Mouse (Mus musculus): ENCODE data around the gene Slc51a. TPM values are rescaled to one million over a fixed set of nuclear protein-coding genes. Genes with fewer than 3 reads are reported as not detected.

Slc51a gene
- total and polyA plus RNA-seq, 3 experiments, result 0.08 to 0.17 TPM; not detected in 1

DNA sequence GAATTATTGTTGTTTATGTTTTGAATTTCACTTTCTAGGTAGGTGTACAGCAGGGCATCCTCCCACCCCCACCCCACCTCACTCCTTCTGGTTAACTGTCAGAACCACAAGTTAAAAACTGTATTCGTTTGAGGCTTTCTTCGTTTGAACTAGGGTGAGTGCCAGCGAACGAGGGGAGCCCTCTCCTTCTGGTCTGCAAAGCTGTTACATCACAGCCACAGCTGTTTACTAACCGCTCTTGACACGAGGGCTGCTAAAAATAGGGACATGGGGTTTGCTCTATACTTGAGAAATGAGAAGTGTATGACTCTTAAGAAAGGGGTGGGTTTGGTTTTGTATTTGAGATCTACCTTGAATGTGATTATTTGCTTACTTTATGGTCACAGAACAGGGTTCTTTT is 53.6 kb downstream of the Slc51a start:
- dilution Hi-C loops (cut with MboI; ENCODE audit: extremely low pct_ligation_motif_present, extremely low pct_unique_long_range_greater_than_20kb, low sequenced_read_pairs) (no loop called here), in situ Hi-C loops (cut with MboI; ENCODE audit: low pct_ligation_motif_present, low pct_unique_long_range_greater_than_20kb, low sequenced_read_pairs) (no loop called here)
- no peak overlapping the region for H3K9ac ChIP-seq (ENCODE audit: insufficient read depth, low read depth)

DNA sequence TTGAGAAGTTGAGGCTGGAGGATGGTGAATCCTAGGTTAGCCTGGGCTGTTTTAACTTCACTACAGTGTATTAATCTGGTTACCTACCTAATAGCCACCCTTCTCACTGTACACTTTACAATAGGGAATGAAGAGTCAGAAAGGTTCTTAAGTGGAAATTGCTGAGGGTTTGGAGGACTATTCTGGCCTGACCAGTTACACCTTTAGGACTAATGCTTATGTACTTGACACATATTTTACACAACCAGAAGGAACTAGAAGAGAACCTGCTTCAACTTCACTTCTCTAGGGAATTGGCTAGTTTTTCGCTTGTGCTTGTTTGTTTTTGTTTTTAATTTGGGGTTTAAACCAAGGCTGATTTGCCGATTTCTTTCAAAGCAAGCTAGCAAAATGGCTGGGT is 54.5 kb downstream of the Slc51a start:
- Histone ChIP-seq H3K27me3 (replicated peaks) (no peaks in the 10 kb centered on the region), H3K36me3 (replicated peaks in 1 of 2; ENCODE audit: control insufficient read depth in 1 of 2, insufficient read depth in 1 of 2, low read length in 1 of 2) (peaks cover 0 to 4% of the 10 kb centered on the region in 2 experiments), H3K79me2 (replicated peaks; ENCODE audit: control insufficient read depth, extremely low read depth, insufficient read depth, poor library complexity, severe bottlenecking) (peaks cover 2% of the 10 kb centered on the region; the same call in 1 of the 2 replicates), H3K27ac (ENCODE audit: insufficient read depth, low read depth) (no peak overlapping the region), H3K4me1 (ENCODE audit: control insufficient read depth in 1 of 2, insufficient read depth in 2 of 2) (peaks cover 9 to 40% of the 10 kb centered on the region in 2 experiments), H3K9me3 (replicated peaks; ENCODE audit: low read length) (no peaks in the 10 kb centered on the region), H3K9ac (ENCODE audit: insufficient read depth, low read depth) (no peak overlapping the region), H3K4me3 (replicated peaks in 1 of 3; ENCODE audit: low read depth in 2 of 3, low read length in 2 of 3, poor library complexity in 1 of 3) (no peak overlapping the region), H3K4me2 (ENCODE audit: insufficient read depth, low read depth, poor library complexity, severe bottlenecking) (no peak overlapping the region)
- in situ Hi-C loops (cut with MboI; ENCODE audit: low pct_ligation_motif_present, low pct_unique_long_range_greater_than_20kb, low sequenced_read_pairs), result no loop called here
- TF ChIP-seq ZKSCAN1 (IDR thresholded peaks at IDR 0.05; ENCODE audit: borderline replicate concordance, low read depth, low read length), result no peak
- no peak for TF ChIP-seq CHD2 (IDR thresholded peaks at IDR 0.05; ENCODE audit: low read length)
- no peak for TF ChIP-seq JUND (conservative IDR thresholded peaks at IDR 0.05; ENCODE audit: low read depth, low read length)
- no peak for TF ChIP-seq ZNF384 (IDR thresholded peaks at IDR 0.05; ENCODE audit: low read depth, low read length)
- TF ChIP-seq GABPA (IDR thresholded peaks at IDR 0.05; ENCODE audit: insufficient replicate concordance, low read depth, low read length), result no peak
- TF ChIP-seq MYC (IDR thresholded peaks at IDR 0.05; ENCODE audit: low read depth, low read length), result no peak
- no peak for TF ChIP-seq EP300 (IDR thresholded peaks at IDR 0.05; ENCODE audit: low read length)
- TF ChIP-seq ETS1 (conservative IDR thresholded peaks at IDR 0.05; ENCODE audit: low read depth, low read length), result no peak
- no peak for TF ChIP-seq TBP (conservative IDR thresholded peaks at IDR 0.05; ENCODE audit: low read depth, low read length)
- no peak for DNase-seq (ENCODE audit: extremely low read depth)
- dilution Hi-C loops (cut with MboI; ENCODE audit: extremely low pct_ligation_motif_present, extremely low pct_unique_long_range_greater_than_20kb, low sequenced_read_pairs), result no loop called here

More for the DNA sequence above, 53.6 kb downstream of the Slc51a start:
- no peak overlapping the region for H3K4me3 ChIP-seq (replicated peaks in 1 of 3; ENCODE audit: low read depth in 2 of 3, low read length in 2 of 3, poor library complexity in 1 of 3)
- H3K27ac ChIP-seq (ENCODE audit: insufficient read depth, low read depth), result no peak overlapping the region
- no peaks in the 10 kb centered on the region for H3K27me3 ChIP-seq (replicated peaks)
- peaks cover 0 to 4% of the 10 kb centered on the region in 2 experiments for H3K36me3 ChIP-seq (replicated peaks in 1 of 2; ENCODE audit: control insufficient read depth in 1 of 2, insufficient read depth in 1 of 2, low read length in 1 of 2)
- DNase-seq (ENCODE audit: extremely low read depth), result peak; percentile 68
- H3K4me2 ChIP-seq (ENCODE audit: insufficient read depth, low read depth, poor library complexity, severe bottlenecking), result peak overlapping the region; percentile 75; the same call in 1 of the 2 replicates
- no peaks in the 10 kb centered on the region for H3K9me3 ChIP-seq (replicated peaks; ENCODE audit: low read length)
- TF ChIP-seq JUND (conservative IDR thresholded peaks at IDR 0.05; ENCODE audit: low read depth, low read length), result no peak
- no peak for TF ChIP-seq CTCF (conservative IDR thresholded peaks at IDR 0.05 in 1 of 2, IDR thresholded peaks at IDR 0.05 in 1 of 2; ENCODE audit: low read depth in 2 of 2, low read length in 2 of 2)
- TF ChIP-seq KAT2A (IDR thresholded peaks at IDR 0.05; ENCODE audit: insufficient replicate concordance, low read length), result no peak
- TF ChIP-seq CHD2 (IDR thresholded peaks at IDR 0.05; ENCODE audit: low read length), result no peak
- no peak for TF ChIP-seq HCFC1 (IDR thresholded peaks at IDR 0.05; ENCODE audit: low read depth, low read length)
- no peak for TF ChIP-seq ELF1 (IDR thresholded peaks at IDR 0.05; ENCODE audit: low read depth, low read length)
- no peak for TF ChIP-seq RCOR1 (conservative IDR thresholded peaks at IDR 0.05; ENCODE audit: low read depth, low read length)
- no peak for TF ChIP-seq ZMIZ1 (IDR thresholded peaks at IDR 0.05; ENCODE audit: low read depth, low read length)
- TF ChIP-seq MAZ (IDR thresholded peaks at IDR 0.05; ENCODE audit: low read depth, low read length), result 0 out of 2 replicates have a peak, but pooled peaks have one; percentile 43
- TF ChIP-seq USF2 (conservative IDR thresholded peaks at IDR 0.05; ENCODE audit: low read depth, low read length), result no peak
- no peak for TF ChIP-seq ZNF384 (IDR thresholded peaks at IDR 0.05; ENCODE audit: low read depth, low read length)
- no peak for TF ChIP-seq TCF12 (IDR thresholded peaks at IDR 0.05; ENCODE audit: low read depth, low read length)
- no peak for TF ChIP-seq TBP (conservative IDR thresholded peaks at IDR 0.05; ENCODE audit: low read depth, low read length)
- TF ChIP-seq PAX5 (IDR thresholded peaks at IDR 0.05; ENCODE audit: low read length), result no peak
- TF ChIP-seq JUN (IDR thresholded peaks at IDR 0.05; ENCODE audit: insufficient read depth, low read depth, low read length), result no peak
- no peak for TF ChIP-seq EP300 (IDR thresholded peaks at IDR 0.05; ENCODE audit: low read length)
- peak; percentile 69; the same call in 1 of the 2 replicates for TF ChIP-seq MXI1 (IDR thresholded peaks at IDR 0.05; ENCODE audit: low read depth, low read length)
- TF ChIP-seq USF1 (IDR thresholded peaks at IDR 0.05; ENCODE audit: low read depth, low read length), result no peak
- no peak for TF ChIP-seq E2F4 (IDR thresholded peaks at IDR 0.05; ENCODE audit: insufficient replicate concordance, low read depth, low read length)
- TF ChIP-seq UBTF (IDR thresholded peaks at IDR 0.05; ENCODE audit: low read depth, low read length), result no peak
- TF ChIP-seq MAFK (IDR thresholded peaks at IDR 0.05; ENCODE audit: insufficient replicate concordance, low read length), result no peak
- TF ChIP-seq RAD21 (IDR thresholded peaks at IDR 0.05; ENCODE audit: low read depth, low read length), result no peak
- TF ChIP-seq BHLHE40 (IDR thresholded peaks at IDR 0.05; ENCODE audit: low read depth, low read length), result peak; percentile 70
- no peak for TF ChIP-seq NRF1 (IDR thresholded peaks at IDR 0.05; ENCODE audit: low read depth, low read length)
- peak; percentile 51; the same call in 1 of the 2 replicates for TF ChIP-seq MYC (IDR thresholded peaks at IDR 0.05; ENCODE audit: low read depth, low read length)
- peak; percentile 94 for TF ChIP-seq ETS1 (conservative IDR thresholded peaks at IDR 0.05; ENCODE audit: low read depth, low read length)
- TF ChIP-seq MAX (IDR thresholded peaks at IDR 0.05; ENCODE audit: low read length), result no peak
- peak; percentile 93 for TF ChIP-seq MEF2A (IDR thresholded peaks at IDR 0.05; ENCODE audit: borderline replicate concordance, low read depth, low read length)
- TF ChIP-seq POLR2A (IDR thresholded peaks at IDR 0.05; ENCODE audit: low read depth, low read length), result no peak
- no peak for TF ChIP-seq CHD1 (IDR thresholded peaks at IDR 0.05; ENCODE audit: low read depth, low read length)
- no peak for TF ChIP-seq ZKSCAN1 (IDR thresholded peaks at IDR 0.05; ENCODE audit: borderline replicate concordance, low read depth, low read length)
- peak; percentile 76 for TF ChIP-seq SIN3A (IDR thresholded peaks at IDR 0.05; ENCODE audit: low read length)
- TF ChIP-seq SMC3 (IDR thresholded peaks at IDR 0.05; ENCODE audit: low read depth, low read length), result no peak
- TF ChIP-seq NELFE (IDR thresholded peaks at IDR 0.05; ENCODE audit: low read depth, low read length), result no peak
- no peak for TF ChIP-seq ZC3H11A (IDR thresholded peaks at IDR 0.05; ENCODE audit: low read depth, low read length)
- peak; percentile 45; the same call in 1 of the 2 replicates for TF ChIP-seq IRF4 (IDR thresholded peaks at IDR 0.05; ENCODE audit: low read depth, low read length)
- TF ChIP-seq POLR2AphosphoS2 (IDR thresholded peaks at IDR 0.05; ENCODE audit: low read depth, low read length), result no peak
- TF ChIP-seq GABPA (IDR thresholded peaks at IDR 0.05; ENCODE audit: insufficient replicate concordance, low read depth, low read length), result no peak
- H3K79me2 ChIP-seq (replicated peaks; ENCODE audit: control insufficient read depth, extremely low read depth, insufficient read depth, poor library complexity, severe bottlenecking), result peaks cover 2% of the 10 kb centered on the region; the same call in 1 of the 2 replicates
- H3K4me1 ChIP-seq (ENCODE audit: control insufficient read depth in 1 of 2, insufficient read depth in 2 of 2), result peaks cover 9 to 40% of the 10 kb centered on the region in 2 experiments
